Mouse (Mus musculus) frontal cortex, postnatal 14 days (tissue): ENCODE measurements around the gene Pitx1.

Experiments used
- DNase-seq, 2 experiments: peaks; one replicate each; pipeline ENCODE4 v3.0.0; 2022; ENCODE audit warnings: low spot score in 2 of 2

Pitx1 gene

GRCm38 (mm10) chr13:55836142-55836625, at the start of gene Pitx1:
Gene Pitx1 (minus strand): TSS chr13:55836192.
- DNase-seq = no peak

- no peak for DNase-seq
These were observed 45.6 kb upstream of the Pitx1 start for GRCm38 (mm10) chr13:55881431-55882202.

DNA sequence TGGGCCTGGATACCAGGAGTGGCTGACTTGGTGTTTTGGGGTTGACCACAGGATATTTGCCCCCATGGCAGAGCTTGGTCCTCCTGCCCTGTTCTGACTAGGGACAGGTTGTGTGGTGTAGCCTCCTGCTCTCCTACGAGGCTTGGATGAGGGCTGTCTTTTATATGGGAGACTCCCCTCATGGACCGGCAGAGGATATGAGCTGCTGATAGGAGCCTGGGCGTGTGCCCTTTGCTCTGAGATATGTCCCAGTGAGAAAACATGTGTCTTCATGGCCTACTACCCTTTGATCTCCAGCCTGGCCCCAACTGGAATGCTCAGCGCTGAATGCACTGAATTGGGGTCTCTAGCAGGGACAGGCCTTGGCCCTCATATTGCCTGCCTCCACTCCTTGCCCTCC, 42.4 kb upstream of the Pitx1 start:
- no peak for DNase-seq

- no peak for DNase-seq
These were observed 35.4 kb upstream of the Pitx1 start for GRCm38 (mm10) chr13:55871410-55871809.

DNA sequence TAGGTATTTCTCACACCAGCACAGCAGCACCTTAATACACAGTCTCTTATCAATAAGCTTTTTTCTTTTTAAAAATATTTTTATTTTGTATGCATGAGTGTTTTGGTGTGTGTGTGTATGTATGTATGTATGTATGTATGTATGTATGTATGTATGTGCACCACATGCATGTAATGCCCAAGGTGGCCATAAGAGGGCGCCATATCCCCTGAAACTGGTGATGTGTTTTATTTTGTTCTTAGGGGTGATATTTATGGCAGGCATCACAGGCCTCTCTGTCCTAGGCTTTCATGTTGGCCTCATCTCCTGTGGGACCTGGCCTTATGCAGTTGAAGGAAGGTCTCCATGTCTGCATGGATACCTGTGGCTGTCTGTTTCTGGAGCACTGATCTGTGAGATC, 34.0 kb upstream of the Pitx1 start:
- DNase-seq = no peak

GRCm38 (mm10) chr13:55867540-55868103, 31.6 kb upstream of the Pitx1 start:
- no peak for DNase-seq

DNA sequence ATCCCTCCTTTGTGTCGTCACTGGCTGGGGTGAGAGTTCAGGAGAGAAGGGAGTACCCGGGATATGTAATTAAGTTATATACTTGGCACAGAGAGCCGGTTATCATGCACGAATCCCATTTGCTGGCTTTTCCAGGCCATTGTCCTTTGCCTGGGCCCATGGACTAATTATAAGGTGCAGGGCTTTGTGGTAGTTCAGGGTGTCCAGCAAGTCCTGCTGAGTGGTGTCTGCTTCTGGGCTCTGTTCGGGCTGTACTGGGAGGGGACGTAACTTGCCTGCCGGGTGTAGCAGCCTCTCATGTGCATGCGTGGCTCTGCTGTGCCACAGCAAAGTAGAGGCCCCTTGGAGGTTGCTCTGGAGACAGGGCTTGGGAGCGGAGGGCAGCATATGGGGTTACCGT, 24.5 kb upstream of the Pitx1 start:
- DNase-seq = no peak

- DNase-seq = no peak
These were observed 22.5 kb upstream of the Pitx1 start for GRCm38 (mm10) chr13:55858463-55858862.

GRCm38 (mm10) chr13:55855793-55856192, 19.8 kb upstream of the Pitx1 start:
- DNase-seq = no peak

DNA sequence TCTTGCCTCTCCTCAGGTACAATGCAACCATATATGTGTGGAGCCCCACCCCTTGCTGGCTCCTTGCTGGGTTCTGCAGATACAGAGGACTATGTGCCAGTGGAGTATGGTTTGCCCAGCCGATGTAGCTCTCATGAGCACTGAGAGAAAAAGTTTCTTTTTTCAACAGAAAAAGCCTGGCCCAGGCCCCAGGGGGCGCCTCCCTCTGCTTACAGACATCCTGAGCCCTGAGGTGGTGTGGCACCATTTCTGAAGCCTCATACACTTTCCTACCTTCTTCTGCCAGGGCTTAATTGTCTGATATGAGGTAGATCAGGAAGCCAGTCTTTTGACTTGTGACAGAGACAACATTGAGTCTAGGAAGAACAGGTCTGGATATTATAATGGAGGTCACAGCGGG, 16.2 kb upstream of the Pitx1 start:
- no peak for DNase-seq

- no peak for DNase-seq
These were observed 14.7 kb upstream of the Pitx1 start for GRCm38 (mm10) chr13:55850726-55851125.

DNA sequence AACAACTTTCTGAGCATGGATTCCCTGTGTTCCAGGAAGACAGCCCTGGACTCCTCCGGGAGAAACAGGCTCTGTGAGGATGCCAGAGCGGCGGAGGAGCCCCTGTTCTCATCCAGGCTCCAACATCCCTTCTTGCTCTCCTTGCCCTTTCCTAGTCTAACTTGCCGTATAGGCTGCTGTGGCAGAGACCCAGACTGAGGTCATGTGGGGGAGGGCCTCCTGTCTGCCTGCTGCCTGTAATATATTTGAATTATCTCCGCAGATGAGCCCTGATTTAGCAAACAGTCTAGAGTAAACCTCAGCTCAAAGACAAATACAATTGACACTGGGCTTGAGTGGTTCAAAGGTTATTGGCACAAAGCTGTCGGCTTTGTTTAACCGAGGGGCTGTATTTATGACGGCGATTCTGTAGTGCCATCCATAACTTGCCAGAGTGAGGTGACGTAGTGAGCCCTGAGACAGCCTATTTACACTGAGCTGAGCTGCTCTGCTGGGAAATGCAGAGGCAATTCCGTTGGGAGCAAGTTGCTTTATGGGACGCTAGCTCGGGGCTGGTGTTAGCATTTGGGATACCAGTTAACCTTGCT, 12.7 kb upstream of the Pitx1 start:
- no peak for DNase-seq

GRCm38 (mm10) chr13:55847805-55848204, 11.8 kb upstream of the Pitx1 start:
- DNase-seq = no peak

- DNase-seq = no peak
These were observed 7.7 kb upstream of the Pitx1 start for GRCm38 (mm10) chr13:55843700-55844099.

DNA sequence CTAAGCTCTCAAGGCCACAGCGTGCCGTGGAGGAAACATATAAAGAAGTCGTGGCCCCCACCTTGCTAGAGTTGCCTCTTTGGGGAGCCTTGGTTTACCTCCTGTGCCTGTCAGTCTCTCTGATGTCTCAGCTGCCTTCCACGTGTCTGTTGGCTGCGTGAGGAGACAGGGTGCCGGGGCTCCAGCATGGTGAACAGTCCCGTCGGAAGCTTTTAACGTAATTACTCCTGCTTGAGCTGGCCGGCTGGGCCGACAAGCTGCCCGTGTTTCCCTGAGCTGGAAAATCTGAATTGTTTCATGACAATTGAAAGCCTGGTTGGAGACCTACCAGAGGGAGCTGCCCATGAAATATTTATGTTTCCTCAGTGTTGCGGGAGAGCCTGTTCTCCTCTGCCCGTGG, 4.2 kb upstream of the Pitx1 start:
- DNase-seq = no peak

- no peak for DNase-seq
These were observed 1.1 kb upstream of the Pitx1 start for GRCm38 (mm10) chr13:55836786-55837780.

GRCm38 (mm10) chr13:55835548-55836097, 369 bp downstream of the Pitx1 start:
- no peak for DNase-seq

- DNase-seq = no peak
These were observed 1.3 kb downstream of the Pitx1 start for GRCm38 (mm10) chr13:55834667-55835066.

- no peak for DNase-seq
These were observed 2.1 kb downstream of the Pitx1 start for GRCm38 (mm10) chr13:55833921-55834320.

DNA sequence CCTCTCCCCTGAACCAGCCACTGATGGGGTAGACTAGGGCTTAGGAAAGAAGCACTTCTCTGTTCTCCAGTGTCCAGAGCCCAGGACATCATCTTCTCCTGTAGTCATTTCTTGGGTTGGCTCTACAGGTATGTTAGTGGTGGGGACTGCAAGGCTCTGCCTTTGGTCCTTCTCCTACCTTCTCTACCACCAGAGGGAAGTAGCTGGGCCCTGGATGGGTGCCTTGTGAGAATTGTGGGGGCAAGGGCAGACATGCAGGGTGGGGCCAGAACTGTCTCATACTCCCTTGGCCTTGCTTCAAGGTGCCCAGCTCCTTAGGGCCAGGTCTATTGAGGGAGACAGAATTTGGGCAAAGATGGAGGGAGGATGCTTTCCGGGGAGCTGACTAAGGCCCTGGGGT, 3.4 kb downstream of the Pitx1 start:
- no peak for DNase-seq

- no peak for DNase-seq
These were observed 4.3 kb downstream of the Pitx1 start for GRCm38 (mm10) chr13:55831722-55832160.
